Mouse (Mus musculus): ENCODE measurements at regions not wholly inside any gene's neighbourhood (a gene's known extent, or its start where the extent isn't known, plus 50 kb on each side); places are given as distances from the start of the nearest gene placed in this dataset.
A peak's percentile ranks its signal among the peaks of the same experiment; 100 is the strongest.

- DNase-seq (ENCODE audit: low read depth, low spot score), result no peak
Observed at GRCm38 (mm10) chr13:91274131-91274530, 50.4 kb upstream of the Atg10 start.

- DNase-seq (ENCODE audit: low read depth, low spot score), result no peak
Observed at GRCm38 (mm10) chr13:91274615-91275014, 50.8 kb upstream of the Atg10 start.

GRCm38 (mm10) chr13:91279487-91279886, 55.7 kb upstream of the Atg10 start:
- DNase-seq (ENCODE audit: low read depth, low spot score), result no peak

GRCm38 (mm10) chr13:91295552-91296170, 71.9 kb upstream of the Atg10 start:
- DNase-seq (ENCODE audit: low read depth, low spot score), result no peak

- no peak for DNase-seq (ENCODE audit: low read depth, low spot score)
Observed at GRCm38 (mm10) chr13:91296521-91297160, 72.9 kb upstream of the Atg10 start.

- DNase-seq (ENCODE audit: low read depth, low spot score), result no peak
Observed at GRCm38 (mm10) chr13:91301849-91302248, 78.1 kb upstream of the Atg10 start.

GRCm38 (mm10) chr13:91305697-91306405, 82.1 kb upstream of the Atg10 start:
- DNase-seq (ENCODE audit: low read depth, low spot score), result no peak

- no peak for DNase-seq (ENCODE audit: low read depth, low spot score)
Observed at GRCm38 (mm10) chr13:91306545-91306944, 82.8 kb upstream of the Atg10 start.

- no peak for DNase-seq (ENCODE audit: low read depth, low spot score)
Observed at GRCm38 (mm10) chr13:91312905-91313571, 89.3 kb upstream of the Atg10 start.

GRCm38 (mm10) chr13:91322331-91322730, 98.6 kb upstream of the Atg10 start:
- DNase-seq (ENCODE audit: low read depth, low spot score), result no peak

GRCm38 (mm10) chr13:91326834-91327233, 103.1 kb upstream of the Atg10 start:
- no peak for DNase-seq (ENCODE audit: low read depth, low spot score)

- no peak for DNase-seq (ENCODE audit: low read depth, low spot score)
Observed at GRCm38 (mm10) chr13:91334283-91334682, 110.5 kb upstream of the Atg10 start.

- no peak for DNase-seq (ENCODE audit: low read depth, low spot score)
Observed at GRCm38 (mm10) chr13:91344139-91344538, 115.9 kb upstream of the Ssbp2 start.

GRCm38 (mm10) chr13:91348489-91349083, 111.5 kb upstream of the Ssbp2 start:
- DNase-seq (ENCODE audit: low read depth, low spot score), result no peak

- no peak for DNase-seq (ENCODE audit: low read depth, low spot score)
Observed at GRCm38 (mm10) chr13:91352311-91352710, 107.8 kb upstream of the Ssbp2 start.

- DNase-seq (ENCODE audit: low read depth, low spot score), result no peak
Observed at GRCm38 (mm10) chr13:91356516-91356915, 103.6 kb upstream of the Ssbp2 start.

- DNase-seq (ENCODE audit: low read depth, low spot score), result no peak
Observed at GRCm38 (mm10) chr13:91360121-91360520, 100.0 kb upstream of the Ssbp2 start.

- peak; percentile 51 for DNase-seq (ENCODE audit: low read depth, low spot score)
Observed at GRCm38 (mm10) chr13:91365270-91365952, 94.7 kb upstream of the Ssbp2 start.

- no peak for DNase-seq (ENCODE audit: low read depth, low spot score)
Observed at GRCm38 (mm10) chr13:91366540-91366939, 93.5 kb upstream of the Ssbp2 start.

- DNase-seq (ENCODE audit: low read depth, low spot score), result no peak
Observed at GRCm38 (mm10) chr13:91367896-91368556, 92.1 kb upstream of the Ssbp2 start.

- DNase-seq (ENCODE audit: low read depth, low spot score), result no peak
Observed at GRCm38 (mm10) chr13:91368664-91369063, 91.4 kb upstream of the Ssbp2 start.
